ENCODE assay signal across 1 mouse cellular context in genomic region chr12:25190360-25190759, GRCm38 (mm10).
A peak's percentile ranks its signal among the peaks of the same experiment; 100 is the strongest.
TF ChIP-seq lines count a peak whose summit lies in the region.

No protein-coding gene starts in this region.

TF ChIP-seq in MEL, 35 proteins besides CTCF, POLR2A, EP300 and RAD21 (continued from another document):
- peak; percentile 89 for TF ChIP-seq TCF12 (IDR thresholded peaks at IDR 0.05; ENCODE audit: low read depth, low read length)
- 0 out of 2 replicates have a peak, but pooled peaks have one; percentile 7 for TF ChIP-seq KAT2A (conservative IDR thresholded peaks at IDR 0.05; ENCODE audit: low read depth, low read length)
